Mouse (Mus musculus): Measurements from ENCODE around the gene Pik3r1.

The Pik3r1 gene

DNA sequence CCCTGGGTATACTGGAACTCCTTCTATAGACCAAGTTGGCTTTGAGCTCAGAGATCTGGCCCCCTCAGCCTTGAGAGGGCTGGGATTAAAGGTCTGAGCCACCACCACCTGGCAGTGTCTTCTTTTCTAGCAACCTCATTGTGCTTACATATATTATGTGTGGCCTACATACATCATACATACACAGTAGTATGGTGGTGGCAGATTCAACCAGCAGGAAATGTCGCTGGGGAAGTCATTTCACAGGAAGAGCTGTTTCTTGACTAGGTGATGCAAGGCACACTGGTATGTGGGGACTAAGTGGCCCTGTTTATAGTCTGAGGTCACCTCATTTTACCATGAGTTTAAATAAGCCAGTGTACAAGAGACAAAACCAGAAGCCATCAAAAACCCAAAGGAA is 87.9 kb downstream of the Pik3r1 start:
- DNase-seq (ENCODE audit: low spot score) = no peak

- DNase-seq (ENCODE audit: low spot score) = no peak
These were observed 89.0 kb downstream of the Pik3r1 start for GRCm38 (mm10) chr13:101678984-101679383.

DNA sequence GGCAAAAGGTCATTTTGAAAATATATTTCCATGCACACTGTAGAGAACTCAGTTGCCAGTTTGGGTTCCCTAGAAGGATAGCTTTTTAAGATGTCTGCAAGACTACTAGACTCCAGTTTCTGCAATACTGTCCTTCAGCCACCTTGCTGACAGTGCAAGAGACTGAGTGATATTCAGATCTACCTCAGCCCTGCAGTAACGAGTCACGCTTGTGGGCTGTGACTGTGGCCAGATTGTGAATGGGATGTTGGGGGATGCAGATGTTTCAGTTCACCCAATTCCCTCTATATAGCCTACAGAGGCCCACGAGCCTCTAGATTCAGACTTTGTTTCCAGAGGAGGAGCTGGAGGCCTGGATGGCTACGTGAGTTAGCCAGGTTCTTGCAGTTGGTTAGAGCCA is 90.0 kb downstream of the Pik3r1 start:
- DNase-seq (ENCODE audit: low spot score) = no peak

DNA sequence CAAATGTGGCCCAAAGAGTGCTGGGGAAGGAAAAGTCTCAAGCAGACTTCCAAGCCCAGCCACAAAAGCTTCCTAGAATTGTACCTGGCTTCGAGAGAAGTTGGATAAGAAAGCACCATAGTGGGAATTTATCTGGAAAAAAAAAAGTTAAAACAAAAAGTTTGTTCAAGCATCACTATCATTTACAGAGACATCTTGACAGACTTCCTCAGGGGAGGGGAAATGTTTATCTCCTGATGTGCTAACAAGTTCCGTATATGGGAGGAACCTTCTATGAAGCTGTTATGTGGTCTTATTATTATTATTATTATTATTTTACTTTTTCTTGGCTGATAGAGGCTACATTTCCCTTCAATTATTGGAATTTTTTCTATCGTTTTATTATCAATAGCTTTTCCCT is 94.1 kb downstream of the Pik3r1 start:
- no peak for DNase-seq (ENCODE audit: low spot score)

DNA sequence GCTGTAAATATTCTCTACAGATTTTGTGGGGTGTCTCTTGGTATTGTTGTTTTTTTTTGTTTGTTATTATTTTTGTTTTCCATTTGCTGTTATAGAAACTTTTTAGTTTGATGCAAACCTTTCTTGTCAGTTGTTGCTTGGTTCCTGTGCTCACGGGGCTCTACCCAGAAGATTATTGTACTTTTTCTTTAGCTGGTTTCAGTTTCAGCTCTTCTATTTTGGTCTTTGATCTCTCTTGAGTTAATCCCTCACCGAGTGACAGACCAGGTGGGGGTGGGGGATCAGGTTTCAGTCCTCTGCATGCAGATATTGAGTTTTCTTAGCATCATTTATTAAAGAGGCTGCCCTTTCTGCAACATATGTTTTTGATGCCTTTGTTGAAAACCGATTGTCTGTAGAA is 99.2 kb downstream of the Pik3r1 start:
- no peak for DNase-seq (ENCODE audit: low spot score)

GRCm38 (mm10) chr13:101664010-101664409 is 104.0 kb downstream of the Pik3r1 start:
- no peak for DNase-seq (ENCODE audit: low spot score)

GRCm38 (mm10) chr13:101662900-101663299 is 105.1 kb downstream of the Pik3r1 start:
- DNase-seq (ENCODE audit: low spot score) = no peak

- DNase-seq (ENCODE audit: low spot score) = no peak
These were observed 106.5 kb downstream of the Pik3r1 start for GRCm38 (mm10) chr13:101661567-101661966.

- DNase-seq (ENCODE audit: low spot score) = no peak
These were observed 107.8 kb downstream of the Pik3r1 start for GRCm38 (mm10) chr13:101660187-101660586.

- peak; percentile 49 for DNase-seq (ENCODE audit: low spot score)
These were observed 115.9 kb downstream of the Pik3r1 start for GRCm38 (mm10) chr13:101652131-101652530.

DNA sequence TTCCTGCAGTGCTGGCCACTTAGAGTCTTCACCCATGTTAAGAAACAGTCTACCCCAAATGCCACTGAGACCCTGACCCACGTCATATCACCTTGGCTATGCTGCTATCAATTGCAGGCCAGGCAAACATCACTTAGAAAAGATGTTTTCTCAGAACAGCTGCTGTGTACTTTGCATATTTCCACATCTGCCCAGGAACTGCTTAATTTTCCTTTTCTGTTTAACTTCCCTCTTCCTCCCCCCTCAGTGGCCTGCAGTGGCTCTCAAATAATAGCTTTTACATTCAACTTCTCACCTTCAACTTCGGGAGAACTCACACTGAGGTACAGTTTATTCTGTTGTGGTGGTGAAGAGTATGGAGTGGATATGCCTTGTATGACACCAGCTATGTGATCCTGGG is 126.4 kb downstream of the Pik3r1 start:
- DNase-seq (ENCODE audit: low spot score) = no peak

GRCm38 (mm10) chr13:101635837-101636236 is 132.2 kb downstream of the Pik3r1 start:
- DNase-seq (ENCODE audit: low spot score) = no peak

DNA sequence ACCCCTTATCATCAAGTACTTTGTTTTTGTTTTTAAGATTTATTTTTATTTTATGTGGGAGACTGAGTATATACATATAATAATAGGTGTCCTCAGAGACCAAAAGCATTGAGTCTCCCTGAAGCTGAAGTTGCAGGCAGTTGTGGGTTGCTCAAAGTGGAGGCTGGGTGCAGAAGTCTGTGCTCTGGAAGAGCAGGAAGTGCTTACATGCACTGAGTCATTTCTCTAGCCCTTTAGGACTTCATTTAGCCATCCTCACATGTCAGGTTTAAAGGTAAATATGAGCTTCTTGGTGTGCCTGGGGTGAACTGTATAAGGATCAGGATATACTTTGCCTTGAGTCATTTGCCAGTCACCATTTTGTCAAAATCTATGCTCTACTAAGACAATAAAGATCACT is 133.6 kb downstream of the Pik3r1 start:
- no peak for DNase-seq (ENCODE audit: low spot score)

GRCm38 (mm10) chr13:101633620-101634019 is 134.4 kb downstream of the Pik3r1 start:
- no peak for DNase-seq (ENCODE audit: low spot score)

- DNase-seq (ENCODE audit: low spot score) = no peak
These were observed 135.2 kb downstream of the Pik3r1 start for GRCm38 (mm10) chr13:101632771-101633170.

DNA sequence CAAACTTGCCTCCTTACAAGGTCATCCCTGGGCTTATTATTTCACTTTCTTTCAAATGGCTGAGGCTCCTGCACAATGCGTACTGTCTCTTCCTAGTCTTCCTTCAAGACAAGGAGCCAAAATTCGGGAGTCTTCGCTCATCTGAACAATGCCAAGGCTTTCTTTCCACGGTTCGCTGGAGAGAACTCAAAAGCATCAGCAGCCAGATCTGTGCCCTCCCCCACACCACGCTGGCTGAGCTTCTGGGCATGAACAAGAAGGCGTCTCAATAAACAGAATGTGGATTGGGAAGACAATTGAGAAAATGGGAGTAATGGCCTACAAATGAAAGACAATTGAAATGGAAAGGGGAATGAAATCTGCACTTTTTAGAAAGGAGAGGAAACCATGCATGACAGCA is 136.5 kb downstream of the Pik3r1 start:
- DNase-seq (ENCODE audit: low spot score) = peak; percentile 16
